Mouse (Mus musculus) lung, adult 2 months (tissue): ENCODE results near the gene Pdzd7.

Experiments used
- CTCF ChIP-seq: fragments of 200-500 bp; IDR thresholded peaks from 2 replicates; pipeline ENCODE4 v1.5.1; 2011; ENCODE audit warnings: mild to moderate bottlenecking, low read length, control low read depth; ENCODE audit not compliant: insufficient read depth
- POLR2A ChIP-seq: fragments of 200-500 bp; IDR thresholded peaks from 2 replicates; pipeline ENCODE4 v1.6.1; 2011; ENCODE audit warnings: low read depth, mild to moderate bottlenecking, control low read depth, low read length, borderline replicate concordance; ENCODE audit errors: extremely low read depth

- TF ChIP-seq POLR2A (no peak), CTCF (no peak)
These were observed 31.1 kb downstream of the Pdzd7 start, which contains the start of gene Lzts2 for GRCm38 (mm10) chr19:45014335-45014971.
